Mouse (Mus musculus) forebrain, embryonic 11.5 days (tissue): ENCODE results near the gene Zfp595. TPM values are rescaled to one million over a fixed set of nuclear protein-coding genes. Genes with fewer than 3 reads are reported as not detected.
A peak's percentile ranks its signal among the peaks of the same experiment; 100 is the strongest.
"Not testable (repeated sequence)": the region's sequence is repeated elsewhere in the genome, so short reads cannot be mapped to it uniquely, and the experiment has no call there.

ENCODE experiments used
- ATAC-seq: fragments of 200-750 bp; cut with Nextera tagmentation; replicated peaks from 2 replicates; pipeline ENCODE4 v1.8.0; 2017; ENCODE audit warnings: moderate TSS enrichment; ENCODE audit not compliant: low FRiP score
- DNase-seq: peaks from one replicate; pipeline ENCODE4 v3.0.0-alpha.2; 2017; ENCODE audit warnings: low spot score
- H3K27ac ChIP-seq: fragments of 300-500 bp; sonication (generic); 2 replicates; pipeline ENCODE4 v1.5.1; 2014; ENCODE audit warnings: low read depth, low read length
- H3K27me3 ChIP-seq: fragments of 300-500 bp; sonication (generic); 2 replicates; pipeline ENCODE4 v1.6.1; 2014; ENCODE audit warnings: mild to moderate bottlenecking, low read length, mixed read lengths; ENCODE audit not compliant: control insufficient read depth, insufficient read depth
- H3K36me3 ChIP-seq: fragments of 300-500 bp; sonication (generic); 2 replicates; pipeline ENCODE4 v1.6.1; 2014; ENCODE audit warnings: mild to moderate bottlenecking, low read length, moderate library complexity, mixed read lengths; ENCODE audit not compliant: control insufficient read depth, insufficient read depth
- H3K4me1 ChIP-seq: fragments of 300-500 bp; sonication (generic); replicated peaks from 2 replicates; pipeline ENCODE4 v1.6.1; 2014; ENCODE audit warnings: low read length, mixed read lengths; ENCODE audit not compliant: control insufficient read depth, insufficient read depth
- H3K4me2 ChIP-seq: fragments of 300-500 bp; sonication (generic); 2 replicates; pipeline ENCODE4 v1.6.1; 2014; ENCODE audit warnings: low read depth, mild to moderate bottlenecking, low read length, moderate library complexity, mixed read lengths; ENCODE audit not compliant: severe bottlenecking
- H3K4me3 ChIP-seq: fragments of 300-500 bp; sonication (generic); 2 replicates; pipeline ENCODE4 v1.5.1; 2014; ENCODE audit warnings: low read depth, low read length
- H3K9ac ChIP-seq: fragments of 300-500 bp; sonication (generic); 2 replicates; pipeline ENCODE4 v1.6.1; 2014; ENCODE audit warnings: low read length
- H3K9me3 ChIP-seq: fragments of 300-500 bp; sonication (generic); 2 replicates; pipeline ENCODE4 v1.6.1; 2016; ENCODE audit warnings: low read length, mixed read lengths; ENCODE audit not compliant: control insufficient read depth
- WGBS: fragments of 180-500 bp; shearing (Covaris S2); extraction: QIAGEN DNeasy Blood & Tissue Kit; methylation state at CpG from one replicate; pipeline ENCODE4 v1.1.7; 2014; 5-methylcytosine and 5-hydroxymethylcytosine counted together
- polyA plus RNA-seq: library from polyadenylated mRNA; unstranded; fragments of >200 nt; fragmentation: Nextera tagmentation; extraction: Ambion mirVana; gene quantifications from 2 replicates; pipeline ENCODE4 v1.2.1, GENCODE M21; 2014

Zfp595 gene
- polyA plus RNA-seq: 1.7 and 2.3 TPM in 2 replicates

DNA sequence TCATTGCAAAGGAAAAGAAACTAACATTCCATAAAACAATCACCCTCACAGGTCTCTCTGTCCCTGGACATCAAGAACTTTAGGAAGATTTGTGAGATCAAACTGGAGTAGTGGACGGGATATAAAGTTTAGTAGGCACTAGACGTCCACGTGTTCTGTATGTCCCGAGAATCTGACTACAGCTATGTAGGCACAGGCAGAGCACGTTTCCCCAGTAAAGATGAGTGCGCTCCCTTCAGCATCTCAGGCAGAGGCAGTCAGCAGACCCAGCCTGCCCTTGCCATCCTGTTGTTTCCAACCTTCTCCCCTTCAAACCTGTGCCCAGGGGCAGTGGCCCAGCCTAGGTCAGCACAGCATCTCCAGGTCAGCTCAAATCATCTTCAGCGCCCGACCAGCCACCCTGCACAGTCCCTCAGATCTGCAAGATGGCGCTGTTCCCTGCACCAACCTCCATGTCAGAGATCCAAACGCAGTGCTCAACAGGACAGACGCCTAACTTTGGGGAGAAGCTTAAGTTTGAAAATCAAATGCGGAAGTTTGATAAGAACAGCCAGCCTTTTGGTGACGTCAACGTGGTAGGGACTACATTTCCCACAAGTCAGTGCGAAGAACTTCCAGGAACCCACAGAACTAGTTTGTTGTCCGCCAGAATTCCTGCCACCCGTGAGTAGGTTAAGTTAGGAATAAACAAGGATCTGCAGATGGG is at the start of gene Zfp595:
Gene Zfp595 (minus strand): TSS at position 552 of the 706 bp plus-strand sequence.
- Histone ChIP-seq H3K4me2 (peak within 1 kb of the TSS; percentile 52), H3K9ac (peak within 1 kb of the TSS; percentile 60), H3K9me3 (no peaks in the 10 kb centered on the region), H3K27ac (no peak within 1 kb of the TSS), H3K27me3 (no peaks in the 10 kb centered on the region), H3K4me1 (no peaks in the 10 kb centered on the region), H3K4me3 (peak within 1 kb of the TSS; percentile 47), H3K36me3 (no peaks in the 10 kb centered on the region)
- DNase-seq (peak; percentile 73), ATAC-seq (peak; percentile 91)
- WGBS: 21% methylated on average over 17 of the region's 17 CpGs

DNA sequence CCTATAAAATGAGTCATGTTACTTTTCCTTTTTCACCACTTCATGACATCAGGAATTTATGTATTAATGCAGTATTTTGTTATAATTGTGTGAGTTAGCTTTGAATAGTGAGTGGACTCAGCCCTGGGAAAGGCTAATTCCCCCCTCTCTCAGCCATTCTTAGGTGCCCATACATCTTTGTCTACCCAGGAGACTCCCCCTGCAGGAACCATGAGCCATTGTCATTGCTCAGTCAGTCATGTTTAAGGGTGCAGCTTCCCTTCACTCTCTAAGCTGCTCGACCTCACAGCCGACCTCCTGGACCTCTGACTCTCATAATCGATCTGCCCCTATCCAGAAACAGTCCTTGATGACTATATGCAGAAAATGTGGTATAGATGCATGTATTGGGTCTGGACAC is 43.9 kb upstream of the Zfp595 start:
- not testable (repeated sequence) for H3K36me3 ChIP-seq, H3K9ac ChIP-seq, H3K27me3 ChIP-seq, DNase-seq, H3K4me2 ChIP-seq, H3K4me1 ChIP-seq, H3K4me3 ChIP-seq, H3K9me3 ChIP-seq, H3K27ac ChIP-seq, ATAC-seq
- WGBS: 52% methylated on average over 3 of the region's 3 CpGs

DNA sequence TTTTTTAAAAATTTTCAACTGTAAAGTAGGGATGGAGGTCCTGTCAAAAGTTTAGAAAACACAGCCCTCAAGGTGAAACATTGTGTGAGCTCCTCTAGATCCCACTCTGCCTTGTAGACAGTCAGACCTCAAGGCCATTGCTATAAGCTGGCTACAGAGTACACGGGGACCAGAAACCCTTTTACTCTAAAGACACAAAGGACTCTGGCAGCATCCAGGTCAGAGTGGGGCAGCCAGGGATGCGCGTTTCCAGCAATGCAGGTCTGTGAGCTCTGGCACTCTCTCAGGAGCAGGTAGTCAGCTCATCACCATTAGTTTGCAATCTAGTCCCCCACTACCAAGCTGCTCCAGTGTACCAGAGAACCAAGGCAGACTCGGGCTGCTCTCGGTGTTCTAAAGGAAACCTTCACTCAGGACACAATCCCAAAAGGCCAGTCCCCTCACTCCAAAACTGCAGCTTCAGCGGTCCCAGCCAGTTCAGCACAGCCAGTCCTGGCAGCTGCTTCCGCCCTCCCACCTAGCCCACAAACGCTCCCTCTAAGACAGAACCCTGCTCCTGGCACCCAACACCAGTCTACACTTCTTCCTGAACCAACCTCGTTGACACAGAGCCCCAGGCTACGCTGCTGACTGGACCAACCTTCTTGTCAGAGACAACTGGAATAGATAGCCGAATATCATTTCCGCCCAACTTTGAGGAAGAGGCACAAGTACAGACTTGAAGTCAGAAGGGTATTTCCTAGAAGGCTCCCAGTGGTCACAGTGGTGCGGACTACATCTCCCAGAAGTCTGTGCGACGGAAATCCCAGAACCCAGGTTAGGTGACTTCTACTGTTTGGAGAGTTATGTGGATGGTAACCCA is 42.9 kb upstream of the Zfp595 start, which contains the start of the genes Gm28041 and Zfp456:
Gene Gm28041 (minus strand): TSS at position 684 of the 862 bp plus-strand sequence.
Gene Zfp456 (minus strand): TSS at position 761 of the 862 bp plus-strand sequence.
- H3K27me3 ChIP-seq, H3K9me3 ChIP-seq, H3K27ac ChIP-seq, H3K4me1 ChIP-seq, H3K36me3 ChIP-seq: not testable (repeated sequence)
- ATAC-seq: peak; percentile 93
- H3K4me3 ChIP-seq: peak within 1 kb of the TSS; percentile 29
- WGBS: 20% methylated on average over 13 of the region's 15 CpGs
- peak; percentile 64 for DNase-seq
- 0 out of 2 replicates have a peak within 1 kb of the TSS, but pooled peaks have one; percentile 20 for H3K9ac ChIP-seq
- H3K4me2 ChIP-seq: peak within 1 kb of the TSS; percentile 49

DNA sequence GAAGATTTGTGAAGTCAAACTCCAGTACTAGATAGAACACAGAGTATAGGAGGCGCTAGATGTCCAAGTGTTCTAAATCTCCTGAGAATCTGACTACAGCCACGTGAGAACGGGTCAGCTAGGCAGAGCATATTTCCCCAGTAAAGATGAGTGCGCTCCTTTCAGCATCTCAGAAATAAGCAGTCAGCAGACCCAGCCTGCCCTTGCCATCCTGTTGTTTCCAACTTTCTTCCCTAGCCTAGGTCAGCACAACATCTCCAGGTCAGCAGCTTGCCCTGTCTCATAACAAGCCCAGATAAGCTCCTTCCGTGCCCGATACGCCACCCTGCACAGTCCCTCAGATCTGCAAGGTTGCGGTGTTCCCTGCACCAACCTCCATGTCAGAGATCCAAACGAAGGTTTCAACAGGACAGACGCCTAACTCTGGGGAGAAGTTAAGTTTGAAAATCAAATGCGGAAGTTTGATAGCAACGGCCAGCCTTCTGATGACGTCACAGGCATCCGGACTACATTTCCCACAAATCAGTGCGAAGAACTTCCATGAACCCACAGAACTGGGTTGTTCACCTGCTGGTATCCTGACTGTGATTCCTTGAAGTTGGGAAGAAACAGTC is 27.9 kb upstream of the Zfp595 start, which contains the start of the genes Gm28044 and Zfp953:
Gene Gm28044 (minus strand): TSS at position 406 of the 614 bp plus-strand sequence.
Gene Zfp953 (minus strand): TSS at position 475 of the 614 bp plus-strand sequence.
- Histone ChIP-seq H3K4me3 (peak within 1 kb of the TSS; percentile 56), H3K9me3 (no peaks in the 10 kb centered on the region), H3K27me3 (no peaks in the 10 kb centered on the region), H3K9ac (peak within 1 kb of the TSS; percentile 68), H3K27ac (no peak within 1 kb of the TSS), H3K36me3 (no peaks in the 10 kb centered on the region), H3K4me1 (peaks cover 2% of the 10 kb centered on the region; the same call in 1 of the 2 replicates), H3K4me2 (peak within 1 kb of the TSS; percentile 56)
- ATAC-seq (peak; percentile 92), DNase-seq (peak; percentile 86)
- 2% methylated on average over 15 of the region's 15 CpGs for WGBS

DNA sequence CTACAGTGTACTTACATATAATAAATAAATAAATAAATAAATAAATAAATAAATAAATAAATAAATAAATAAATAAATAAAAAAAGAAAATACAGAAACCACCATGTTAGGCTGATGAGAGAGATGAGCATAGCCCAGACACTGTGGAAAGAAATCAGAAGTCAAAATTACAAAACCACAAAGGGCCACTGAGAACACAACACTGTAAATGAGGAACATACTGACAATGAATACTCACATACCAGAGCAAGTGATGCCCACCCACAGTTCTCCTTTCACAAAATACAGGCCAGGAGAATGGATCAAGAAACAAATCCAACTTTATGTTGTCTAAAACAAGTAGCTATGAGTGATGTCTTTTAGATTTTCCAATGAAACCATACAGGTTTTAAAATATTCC is 19.5 kb upstream of the Zfp595 start:
- H3K27me3 ChIP-seq: no peaks in the 10 kb centered on the region
- DNase-seq: no peak
- H3K4me2 ChIP-seq: no peak overlapping the region
- no peaks in the 10 kb centered on the region for H3K36me3 ChIP-seq
- no peak overlapping the region for H3K27ac ChIP-seq
- no peak overlapping the region for H3K4me3 ChIP-seq
- no peak overlapping the region for H3K9ac ChIP-seq
- no peaks in the 10 kb centered on the region for H3K9me3 ChIP-seq
- ATAC-seq: no peak
- no peaks in the 10 kb centered on the region for H3K4me1 ChIP-seq

DNA sequence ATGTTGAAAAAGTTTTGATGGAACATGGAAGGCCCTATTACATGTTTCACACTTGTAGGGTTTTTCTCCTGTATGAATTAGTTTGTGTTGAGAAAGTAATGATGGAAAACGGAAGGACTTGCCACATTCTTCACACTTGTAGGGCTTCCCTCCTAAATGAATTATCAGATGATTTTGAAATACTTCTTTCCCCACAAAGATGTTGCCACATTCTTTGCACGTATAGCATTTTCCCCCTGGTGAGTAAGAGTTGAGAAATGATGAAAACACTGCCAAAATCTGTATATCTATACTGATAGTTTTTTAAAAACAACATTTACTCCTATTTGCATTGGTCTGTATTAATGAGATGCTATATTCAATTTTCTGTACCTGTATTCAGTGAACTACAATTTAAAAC is 11.1 kb upstream of the Zfp595 start:
- Histone ChIP-seq H3K9ac (no peak overlapping the region), H3K9me3 (no peaks in the 10 kb centered on the region), H3K4me3 (no peak overlapping the region), H3K4me1 (no peaks in the 10 kb centered on the region), H3K4me2 (no peak overlapping the region), H3K27me3 (no peaks in the 10 kb centered on the region), H3K36me3 (no peaks in the 10 kb centered on the region), H3K27ac (no peak overlapping the region)
- DNase-seq: no peak
- no peak for ATAC-seq
- WGBS: 93% methylated on average over 2 of the region's 2 CpGs

DNA sequence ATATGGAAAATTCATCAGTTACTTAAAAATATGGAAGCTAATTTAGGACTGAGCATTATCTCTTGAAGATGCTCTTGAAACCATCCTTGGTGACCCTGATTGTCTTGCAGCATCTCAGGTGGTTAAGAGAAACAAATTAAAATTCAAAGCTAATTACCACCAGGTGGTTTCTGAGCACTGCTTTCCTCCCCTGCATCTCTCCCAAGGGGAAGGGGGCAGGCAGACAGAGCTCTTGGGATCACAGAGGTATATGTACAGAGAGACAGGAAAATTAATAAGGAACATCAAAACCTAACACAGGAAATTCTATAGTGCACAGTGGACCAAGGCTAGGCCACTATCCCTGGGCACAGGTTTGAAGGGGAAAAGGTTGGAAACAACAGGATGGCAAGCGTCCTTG is 507 bp upstream of the Zfp595 start:
- no peaks in the 10 kb centered on the region for H3K4me1 ChIP-seq
- 68% methylated on average over 1 of the region's 1 CpGs for WGBS
- peak overlapping the region; percentile 52 for H3K4me2 ChIP-seq
- H3K36me3 ChIP-seq: no peaks in the 10 kb centered on the region
- H3K9ac ChIP-seq: peak overlapping the region; percentile 60
- H3K27ac ChIP-seq: no peak overlapping the region
- no peaks in the 10 kb centered on the region for H3K9me3 ChIP-seq
- ATAC-seq (peak; percentile 43), DNase-seq (no peak)
- H3K27me3 ChIP-seq: no peaks in the 10 kb centered on the region
- peak overlapping the region; percentile 47 for H3K4me3 ChIP-seq

DNA sequence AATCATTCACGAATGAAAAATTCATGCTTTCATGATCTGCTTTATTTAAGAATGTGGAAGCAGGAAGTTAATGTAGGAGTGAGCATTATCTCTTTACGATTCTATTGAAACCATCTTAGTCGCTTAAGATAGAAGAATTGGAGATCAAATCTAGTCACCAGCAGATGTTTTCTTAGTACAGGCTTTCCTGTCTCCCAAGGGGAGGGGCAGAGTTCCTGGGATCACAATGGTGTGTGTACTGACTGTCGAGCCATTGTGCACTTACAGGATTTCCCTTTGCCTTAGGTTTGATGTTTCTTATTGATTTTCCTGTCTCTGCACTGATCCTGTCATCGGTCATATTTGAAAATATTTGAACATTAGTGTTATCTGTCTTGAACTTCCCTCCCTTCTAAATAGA is 25.7 kb downstream of the Zfp595 start:
- no peaks in the 10 kb centered on the region for H3K4me1 ChIP-seq
- peak overlapping the region; percentile 72 for H3K9ac ChIP-seq
- no peaks in the 10 kb centered on the region for H3K27me3 ChIP-seq
- peak overlapping the region; percentile 58 for H3K4me3 ChIP-seq
- ATAC-seq (peak; percentile 56), DNase-seq (no peak)
- no peaks in the 10 kb centered on the region for H3K36me3 ChIP-seq
- no peaks in the 10 kb centered on the region for H3K9me3 ChIP-seq
- peak overlapping the region; percentile 87 for H3K4me2 ChIP-seq
- WGBS: 35% methylated on average over 5 of the region's 5 CpGs
- H3K27ac ChIP-seq: no peak overlapping the region
